Mouse (Mus musculus) retina, adult 2 months (tissue): ENCODE data around the gene Pmepa1.

Experiments used
- DNase-seq: peaks from one replicate; pipeline ENCODE4 v3.0.0-alpha.2; 2012; ENCODE audit warnings: low read depth, low spot score

Pmepa1 gene

DNA sequence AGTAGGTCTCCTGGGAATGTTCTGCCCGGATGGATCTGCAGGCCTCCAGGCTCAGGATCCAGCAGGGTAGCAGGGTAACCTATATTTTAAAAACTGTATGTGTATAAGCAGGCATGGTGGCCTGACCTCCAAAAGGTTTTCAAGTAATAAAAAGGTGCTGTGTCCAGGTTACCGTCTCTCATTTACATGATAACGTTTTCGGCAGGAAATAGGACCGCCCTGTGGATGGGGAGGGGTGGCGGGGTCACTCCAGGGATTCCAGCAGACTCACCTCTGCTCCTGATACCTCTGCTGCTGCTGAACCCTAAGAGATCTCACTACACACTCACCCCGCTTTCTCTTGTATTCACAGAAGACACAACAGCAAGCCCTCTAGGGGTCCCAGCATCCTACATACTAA, 50.4 kb downstream of the Pmepa1 start:
- no peak for DNase-seq

DNA sequence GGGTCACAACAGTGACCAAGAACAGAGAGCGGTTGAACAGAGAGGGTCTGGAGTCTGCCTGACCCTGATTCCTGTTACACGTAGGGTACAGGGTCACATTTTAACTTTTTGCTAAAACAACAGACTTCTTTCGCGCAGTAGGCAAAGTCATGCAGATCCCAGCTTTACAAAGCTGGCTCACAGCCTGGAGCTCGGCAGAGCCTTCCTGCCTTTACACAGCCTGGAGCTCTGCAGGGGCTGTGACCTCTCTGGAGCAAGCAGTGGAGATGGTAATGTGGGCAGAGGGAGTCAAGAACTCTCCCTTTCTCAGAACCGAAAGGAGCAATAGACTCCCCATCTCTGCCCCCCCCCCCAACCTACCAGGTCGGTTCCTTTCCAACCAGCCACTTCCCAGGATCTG, 51.5 kb downstream of the Pmepa1 start:
- DNase-seq, result no peak

DNA sequence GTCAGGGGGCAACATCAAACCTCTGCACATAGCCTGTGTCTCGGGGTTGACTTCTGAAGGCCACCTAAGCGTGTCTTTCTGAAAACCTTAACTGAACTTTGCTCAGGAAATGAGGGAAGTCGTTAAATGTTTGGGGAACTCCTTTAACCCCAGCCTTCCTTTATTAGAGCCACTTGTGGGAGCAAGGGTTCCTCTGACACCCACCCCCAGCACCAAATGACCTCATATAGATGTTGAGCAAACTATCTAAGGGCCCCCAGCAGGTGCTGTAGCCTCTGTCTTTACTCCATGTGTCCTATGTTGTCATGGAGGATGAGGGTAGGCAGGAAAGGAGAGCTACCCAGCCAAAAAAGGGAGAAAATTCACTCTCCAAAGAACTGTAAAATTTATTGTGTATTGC, 52.2 kb downstream of the Pmepa1 start:
- DNase-seq, result no peak

DNA sequence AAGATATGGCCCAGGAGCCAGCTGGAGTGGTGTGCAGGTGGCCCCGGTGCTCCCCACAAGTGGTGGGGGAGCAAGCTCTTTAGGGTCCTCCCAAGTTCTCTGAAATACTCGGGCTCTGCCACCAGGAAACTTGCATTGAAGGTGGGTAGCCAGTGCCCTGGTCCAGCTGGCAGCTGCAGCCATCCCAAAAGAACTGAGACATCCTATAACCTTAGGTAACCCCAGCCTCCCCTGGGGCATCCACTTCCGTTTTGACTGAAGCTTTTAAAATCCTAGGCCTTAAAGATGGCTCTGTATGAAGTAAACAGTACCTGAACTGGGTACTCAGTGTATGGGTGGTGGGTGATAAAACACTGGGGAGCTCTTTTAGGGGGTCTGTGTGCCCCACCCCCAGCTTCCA, 52.8 kb downstream of the Pmepa1 start:
- DNase-seq, result no peak

DNA sequence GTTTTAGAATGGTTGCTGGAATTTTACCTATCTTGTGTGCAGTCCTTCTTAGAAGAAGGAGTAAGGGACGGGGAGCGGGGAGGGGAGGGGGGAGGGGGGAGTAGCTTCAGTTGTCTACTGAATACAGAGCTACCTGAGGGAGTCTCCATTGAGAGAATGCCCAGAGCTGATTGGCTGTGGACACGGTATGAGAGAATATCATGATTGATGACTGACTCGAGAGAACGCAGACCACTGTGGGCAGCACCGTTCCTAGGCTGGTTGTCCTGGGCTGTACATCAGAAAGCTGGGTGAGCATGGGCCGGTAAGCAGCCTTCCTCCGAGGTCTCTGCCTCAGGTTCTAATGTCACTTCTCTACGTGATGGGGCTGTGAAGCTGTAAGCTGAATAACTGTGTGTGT, 55.6 kb downstream of the Pmepa1 start:
- DNase-seq, result no peak

DNA sequence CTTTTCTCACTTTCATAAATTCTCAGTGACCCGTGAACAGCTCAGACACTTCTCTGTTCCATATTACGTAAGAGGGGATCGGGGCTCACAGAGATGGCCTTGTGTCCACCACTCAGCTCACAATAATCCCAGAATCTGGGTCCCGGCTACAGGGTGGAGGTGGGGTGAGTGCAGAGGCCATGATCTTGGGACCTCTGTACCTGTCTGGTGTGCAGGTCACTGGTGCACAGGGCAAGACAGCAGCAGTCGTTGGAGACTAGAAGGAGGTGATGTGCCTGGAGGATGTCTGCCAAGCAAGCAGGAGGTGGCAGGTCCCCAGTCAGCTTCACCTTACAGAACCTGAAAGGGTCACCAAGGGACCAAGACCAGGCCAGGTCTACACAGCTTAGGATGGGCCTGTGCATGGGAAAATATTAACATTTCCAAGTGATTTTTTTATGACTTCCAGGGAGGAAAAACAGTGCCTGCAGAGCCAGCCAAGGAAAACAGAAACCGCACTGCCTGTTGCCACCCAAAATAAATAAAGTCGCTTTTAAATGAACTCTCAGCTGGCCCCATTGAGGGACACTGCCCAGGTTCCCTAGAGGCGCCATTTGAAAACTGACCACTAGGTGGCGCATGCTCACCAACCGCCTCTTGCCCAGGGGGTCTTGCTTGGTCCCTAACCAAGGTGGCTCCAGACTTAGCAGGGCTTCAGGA, 56.9 kb downstream of the Pmepa1 start:
- peak; percentile 16 for DNase-seq

DNA sequence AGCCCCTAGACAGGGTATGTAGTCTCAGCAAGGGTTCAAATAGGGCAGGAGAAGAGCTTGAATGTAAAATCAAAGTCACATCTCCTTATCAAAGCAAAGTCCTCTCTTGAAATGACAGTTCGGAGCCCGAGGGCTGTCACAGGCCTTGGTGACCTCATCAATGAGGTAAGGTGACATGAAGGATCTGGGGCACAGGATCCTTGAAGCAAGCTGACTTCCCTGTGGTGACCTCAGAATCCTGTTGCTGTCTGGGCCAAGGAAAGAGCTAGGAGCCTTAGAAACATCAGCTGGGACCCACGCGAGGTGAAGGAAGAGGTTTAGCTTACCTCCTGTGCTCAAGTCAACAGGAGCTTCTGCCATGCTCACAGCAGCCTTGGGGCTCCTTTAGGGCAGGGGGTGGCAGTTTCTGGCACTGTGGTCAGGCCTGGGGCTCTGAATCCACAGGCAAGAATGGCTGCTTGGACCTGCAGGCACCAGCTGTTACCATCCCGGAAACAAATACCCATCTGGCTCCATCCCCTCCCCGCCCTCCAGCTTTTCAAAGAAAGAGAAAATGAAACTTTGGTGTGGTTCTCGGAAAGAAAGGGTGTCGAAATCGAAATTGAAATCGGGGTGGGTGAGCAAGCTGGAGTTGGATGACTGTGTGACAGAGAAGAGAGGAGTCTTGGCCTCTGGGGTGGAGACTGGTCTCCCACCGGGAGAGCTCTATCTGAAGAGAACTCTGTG, 57.8 kb downstream of the Pmepa1 start, which contains the start of gene Zbp1:
Gene Zbp1 (minus strand): TSS at position 508 of the 726 bp plus-strand sequence.
- no peak for DNase-seq

DNA sequence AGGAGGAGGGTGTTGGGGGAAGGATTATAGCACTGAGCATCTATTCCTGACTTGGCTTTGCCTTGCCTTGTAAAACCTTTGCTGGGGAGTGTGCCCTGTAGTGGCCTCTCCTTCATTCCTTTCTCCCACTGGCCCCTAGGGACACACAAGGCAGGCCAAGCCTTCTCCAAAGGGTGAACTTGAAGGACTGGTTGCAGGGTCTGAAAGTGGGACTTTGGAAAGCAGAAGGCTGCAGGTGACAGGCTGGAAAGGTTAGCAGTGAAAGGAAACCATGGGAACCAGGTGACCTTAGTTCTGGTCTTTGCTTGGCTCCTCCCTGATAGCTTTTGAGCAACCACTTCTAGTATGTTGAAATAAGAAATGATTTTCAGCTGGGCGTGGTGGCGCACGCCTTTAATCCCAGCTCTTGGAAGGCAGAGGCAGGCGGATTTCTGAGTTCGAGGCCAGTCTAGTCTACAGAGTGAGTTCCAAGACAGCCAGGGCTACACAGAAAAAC, 58.5 kb downstream of the Pmepa1 start:
- DNase-seq, result no peak

DNA sequence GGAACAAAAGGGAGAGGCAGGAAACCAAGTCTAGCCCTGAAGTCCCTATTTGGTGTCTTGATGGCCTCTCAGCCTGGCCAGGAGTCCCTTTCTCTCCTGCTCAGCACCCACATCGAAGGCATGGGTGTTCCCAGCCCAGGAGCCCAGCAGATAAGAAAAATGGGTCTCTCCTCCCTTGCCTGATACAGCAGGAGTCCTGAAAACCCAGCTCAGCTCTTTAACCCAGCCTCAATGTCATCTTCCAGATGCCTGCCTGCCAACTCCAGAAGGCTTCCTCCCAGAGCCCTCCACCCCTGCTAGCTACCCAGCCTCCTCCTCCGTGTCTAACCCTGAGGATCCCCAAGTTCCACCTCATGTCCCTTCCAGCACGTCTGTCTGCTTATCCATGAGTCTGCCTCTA, 59.1 kb downstream of the Pmepa1 start:
- no peak for DNase-seq

DNA sequence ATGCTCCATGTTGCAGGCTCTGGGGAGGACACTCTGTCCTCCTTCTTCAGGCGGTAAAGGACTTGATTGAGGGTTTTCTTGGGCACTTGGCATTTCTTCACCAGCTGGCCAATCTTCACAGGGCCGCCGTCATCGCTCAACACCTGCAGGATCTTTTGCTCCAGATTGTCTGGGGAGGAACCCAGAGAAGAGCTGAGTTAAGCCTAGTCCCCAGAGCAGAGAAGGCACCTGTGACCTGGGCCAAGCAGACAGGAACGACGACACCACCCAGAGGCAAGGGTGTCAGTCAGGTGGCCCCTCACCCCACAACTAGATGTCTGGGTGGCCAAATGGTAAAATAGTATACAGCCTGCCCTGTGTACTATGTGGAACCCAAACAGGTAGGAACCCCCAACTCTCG, 59.5 kb downstream of the Pmepa1 start:
- no peak for DNase-seq

DNA sequence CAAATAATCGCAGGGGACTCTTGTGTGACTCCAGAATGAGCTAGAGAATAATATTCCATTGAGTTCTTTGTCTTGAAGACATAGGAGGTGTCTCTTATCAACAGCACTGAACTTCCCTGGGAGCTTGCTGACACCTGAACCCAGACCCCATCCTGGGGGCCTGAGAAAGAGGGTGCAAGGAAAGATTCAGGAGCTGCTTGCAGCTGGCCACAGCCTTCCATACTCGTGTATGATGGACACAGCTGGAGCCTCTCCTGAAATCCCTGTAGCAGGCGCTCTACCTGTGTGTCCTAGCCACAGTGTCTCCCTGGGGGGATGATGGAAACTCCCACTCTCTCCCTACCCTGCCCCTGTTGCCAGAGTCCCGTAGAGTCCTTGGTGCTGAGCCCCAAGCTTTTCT, 64.1 kb downstream of the Pmepa1 start:
- DNase-seq, result no peak

DNA sequence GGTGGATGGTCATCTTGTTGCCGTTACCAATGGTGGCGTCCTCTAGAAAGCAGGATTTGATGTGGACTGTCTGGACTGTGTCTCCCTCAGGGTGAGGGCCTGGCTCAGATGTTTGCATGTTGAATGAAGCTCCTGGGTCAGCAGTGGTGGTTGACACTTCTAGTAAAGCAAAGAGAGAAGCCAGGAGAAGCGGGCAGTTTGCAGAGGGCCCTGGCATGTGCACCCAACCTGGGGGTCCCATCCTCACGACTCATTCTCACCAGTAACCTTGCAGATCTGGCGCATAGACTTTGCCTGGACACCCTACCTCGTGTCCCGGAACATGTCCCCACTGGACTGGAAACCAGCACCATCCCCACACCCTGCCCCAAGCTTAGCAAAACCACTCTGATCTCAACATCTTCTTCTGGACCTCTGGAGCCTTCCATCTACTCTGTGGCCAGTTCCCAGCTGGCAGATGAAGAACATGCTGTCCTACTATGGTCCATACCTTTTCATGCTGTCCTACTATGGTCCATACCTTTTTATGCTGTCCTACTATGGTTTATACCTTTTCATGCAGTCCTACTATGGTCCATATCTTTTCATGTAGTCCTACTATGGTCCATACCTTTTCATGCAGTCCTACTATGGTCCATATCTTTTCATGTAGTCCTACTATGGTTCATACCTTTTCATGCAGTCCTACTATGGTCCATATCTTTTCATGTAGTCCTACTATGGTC, 67.1 kb downstream of the Pmepa1 start:
- DNase-seq, result no peak

DNA sequence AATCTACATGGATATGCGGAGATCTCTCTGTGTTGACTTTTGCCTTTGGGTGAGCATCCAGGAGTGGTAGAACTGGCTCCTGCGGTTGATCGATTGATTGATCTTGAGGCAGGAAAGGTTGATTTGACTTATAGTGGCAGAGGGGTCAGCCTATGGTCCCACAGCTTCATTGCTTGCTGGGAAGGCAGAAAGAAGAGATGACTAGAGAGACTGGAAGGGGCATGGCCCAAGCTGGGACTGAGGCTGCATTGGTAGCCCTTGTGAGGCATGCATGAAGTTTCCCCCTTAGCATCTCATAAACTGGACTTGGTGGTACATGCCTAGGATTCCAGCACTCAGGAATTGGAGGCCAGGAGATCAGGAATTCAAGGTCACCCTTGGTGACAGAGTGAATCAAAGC, 69.3 kb downstream of the Pmepa1 start:
- DNase-seq, result no peak

DNA sequence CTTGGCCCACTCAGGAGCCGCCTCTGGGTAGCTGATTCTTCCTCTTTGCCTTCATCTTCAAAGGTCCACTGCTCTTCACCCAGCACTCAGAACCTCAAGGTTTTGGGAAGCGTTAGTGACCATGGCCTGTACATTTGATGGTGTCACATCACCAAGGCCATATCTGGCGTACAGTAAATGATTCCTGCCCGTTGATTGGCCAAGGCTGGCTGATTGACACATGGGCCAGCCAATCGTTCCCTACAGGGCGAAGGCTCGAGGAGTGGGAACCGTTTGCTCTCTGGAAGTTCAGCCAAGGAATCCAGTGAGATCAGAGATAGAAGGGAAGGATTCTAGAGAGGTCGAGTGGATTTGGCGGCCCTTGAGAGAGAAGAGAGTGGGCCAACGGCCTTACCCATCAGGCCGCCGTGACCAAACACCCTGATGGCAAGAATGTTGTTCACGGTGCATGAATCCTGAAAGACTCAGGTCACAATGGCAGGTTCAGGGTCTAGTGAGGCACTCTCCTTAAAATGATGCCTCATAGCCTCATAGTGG, 70.7 kb downstream of the Pmepa1 start:
- DNase-seq, result no peak

DNA sequence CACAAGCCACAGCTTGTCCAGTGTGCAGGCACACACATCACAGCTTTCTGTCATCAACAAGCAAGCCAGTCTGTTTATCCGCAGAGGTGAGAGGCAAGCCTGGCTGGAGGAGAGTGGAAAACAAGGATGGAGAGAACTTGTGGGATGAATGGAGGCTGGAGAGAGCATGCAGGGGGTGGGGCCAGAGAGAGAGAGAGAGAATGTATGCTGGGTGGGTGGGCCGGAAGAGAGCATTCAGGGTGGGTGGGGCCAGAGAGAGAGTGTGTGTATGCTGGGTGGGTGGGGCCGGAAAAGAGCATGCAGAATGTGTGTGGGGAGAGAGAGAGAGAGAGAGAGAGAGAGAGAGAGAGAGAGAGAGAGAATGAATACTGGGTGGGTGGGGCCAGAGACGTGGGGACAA, 71.7 kb downstream of the Pmepa1 start:
- no peak for DNase-seq

DNA sequence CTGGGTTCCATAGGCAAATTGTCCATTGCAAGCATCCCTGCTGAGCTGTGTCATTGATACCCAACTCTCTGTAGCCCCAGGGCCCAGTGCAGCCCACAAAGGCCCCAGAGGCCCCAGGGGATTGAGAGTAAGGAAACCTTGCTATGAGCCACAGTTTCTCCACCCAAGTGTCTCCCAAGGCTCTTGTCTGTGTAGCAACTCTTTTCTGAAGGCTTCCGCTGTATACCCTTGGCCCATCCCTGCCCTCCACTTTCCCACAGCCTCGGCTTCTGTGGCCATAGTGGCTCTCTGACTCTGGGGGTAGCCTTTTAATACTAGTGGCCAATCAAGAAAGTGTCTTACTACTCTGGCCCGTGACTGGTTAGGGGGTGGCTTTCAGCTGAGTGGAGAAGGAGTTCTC, 72.6 kb downstream of the Pmepa1 start:
- no peak for DNase-seq

DNA sequence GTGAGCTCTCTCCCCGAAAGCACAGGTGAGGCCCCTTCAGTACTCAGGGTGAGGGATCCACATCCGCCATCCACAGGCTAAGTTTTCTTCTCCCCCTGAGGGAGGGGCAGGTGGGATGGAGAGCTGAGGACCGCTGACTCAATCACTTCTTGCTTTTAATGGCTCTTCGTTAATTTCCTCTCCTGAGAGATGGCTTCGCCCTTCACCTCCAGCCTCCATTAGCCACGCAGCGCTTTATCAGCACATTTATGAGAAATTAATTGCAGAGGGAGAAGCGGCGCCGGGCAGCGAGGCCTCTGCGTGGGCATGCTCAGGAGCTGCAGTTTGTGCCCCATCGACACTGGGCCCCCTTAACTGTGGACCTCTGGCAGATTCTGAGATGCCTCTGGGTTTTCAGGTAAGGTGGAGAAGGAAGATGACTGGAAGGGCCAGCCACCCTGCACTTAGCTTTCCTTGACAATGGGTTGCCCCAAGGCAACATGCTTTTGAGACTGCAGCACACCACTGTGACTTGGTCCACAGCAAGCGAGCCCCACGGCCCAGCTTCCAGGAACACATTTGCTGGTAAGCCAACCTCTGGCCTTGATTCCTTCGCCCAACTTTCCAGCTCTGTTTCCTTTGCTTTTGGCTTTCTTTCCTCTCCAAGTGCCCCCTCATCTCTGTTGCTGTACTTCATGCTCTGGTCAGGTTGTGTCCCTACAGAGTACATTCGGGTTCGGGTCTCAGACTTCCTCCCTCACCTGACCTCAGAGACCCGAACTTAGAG, 73.2 kb downstream of the Pmepa1 start:
- DNase-seq, result no peak

DNA sequence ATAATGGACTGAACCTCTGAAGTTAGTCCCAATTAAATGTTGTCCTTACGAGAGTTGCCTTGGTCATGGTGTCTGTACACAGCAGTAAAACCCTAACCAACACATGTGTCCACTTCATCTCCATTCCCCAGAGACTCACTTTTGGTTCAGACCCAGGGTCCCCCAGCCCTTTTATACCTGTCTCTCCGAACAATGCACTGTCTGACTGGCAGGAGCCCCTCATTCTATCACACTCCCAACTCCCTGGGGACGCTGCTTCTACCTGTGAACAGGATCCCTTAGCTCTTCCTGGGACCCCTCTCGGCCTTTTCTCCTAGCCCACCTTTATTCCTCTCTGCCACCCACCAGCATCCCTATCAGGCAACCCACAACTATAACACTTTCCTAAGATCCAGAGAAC, 81.5 kb downstream of the Pmepa1 start:
- DNase-seq, result no peak

DNA sequence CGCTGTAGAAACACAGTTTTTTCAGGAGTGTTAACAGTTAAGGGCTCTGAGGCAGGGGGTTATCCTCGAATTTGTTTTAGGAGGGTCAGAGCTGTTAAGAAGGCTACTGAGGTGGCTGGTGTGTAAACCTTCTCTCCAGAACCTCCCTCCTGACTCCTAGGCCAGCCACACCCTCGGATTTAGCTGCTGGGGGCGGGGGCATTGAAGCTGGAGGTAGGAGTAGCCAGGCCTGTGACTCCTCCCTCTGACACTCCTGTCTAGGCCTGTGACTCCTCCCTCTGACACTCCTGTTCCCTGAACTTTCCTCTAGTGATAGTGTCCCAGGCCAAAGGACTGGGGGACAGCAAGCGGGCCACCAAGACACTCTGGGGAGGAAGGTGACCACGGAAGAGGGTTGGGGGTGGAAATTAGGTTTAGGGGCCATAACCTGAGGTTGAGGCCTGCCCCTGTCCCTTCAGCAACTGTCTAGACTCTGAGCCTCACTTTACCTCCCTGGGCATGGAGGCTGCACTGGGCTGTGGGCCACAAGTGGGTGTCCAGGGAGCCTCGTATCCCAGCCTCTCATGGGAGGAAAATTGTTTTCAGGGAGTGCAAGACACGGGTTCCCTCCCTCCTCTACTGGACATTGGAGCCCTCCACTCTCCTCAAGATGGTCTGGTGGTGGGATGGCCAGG, 89.0 kb downstream of the Pmepa1 start:
- no peak for DNase-seq

DNA sequence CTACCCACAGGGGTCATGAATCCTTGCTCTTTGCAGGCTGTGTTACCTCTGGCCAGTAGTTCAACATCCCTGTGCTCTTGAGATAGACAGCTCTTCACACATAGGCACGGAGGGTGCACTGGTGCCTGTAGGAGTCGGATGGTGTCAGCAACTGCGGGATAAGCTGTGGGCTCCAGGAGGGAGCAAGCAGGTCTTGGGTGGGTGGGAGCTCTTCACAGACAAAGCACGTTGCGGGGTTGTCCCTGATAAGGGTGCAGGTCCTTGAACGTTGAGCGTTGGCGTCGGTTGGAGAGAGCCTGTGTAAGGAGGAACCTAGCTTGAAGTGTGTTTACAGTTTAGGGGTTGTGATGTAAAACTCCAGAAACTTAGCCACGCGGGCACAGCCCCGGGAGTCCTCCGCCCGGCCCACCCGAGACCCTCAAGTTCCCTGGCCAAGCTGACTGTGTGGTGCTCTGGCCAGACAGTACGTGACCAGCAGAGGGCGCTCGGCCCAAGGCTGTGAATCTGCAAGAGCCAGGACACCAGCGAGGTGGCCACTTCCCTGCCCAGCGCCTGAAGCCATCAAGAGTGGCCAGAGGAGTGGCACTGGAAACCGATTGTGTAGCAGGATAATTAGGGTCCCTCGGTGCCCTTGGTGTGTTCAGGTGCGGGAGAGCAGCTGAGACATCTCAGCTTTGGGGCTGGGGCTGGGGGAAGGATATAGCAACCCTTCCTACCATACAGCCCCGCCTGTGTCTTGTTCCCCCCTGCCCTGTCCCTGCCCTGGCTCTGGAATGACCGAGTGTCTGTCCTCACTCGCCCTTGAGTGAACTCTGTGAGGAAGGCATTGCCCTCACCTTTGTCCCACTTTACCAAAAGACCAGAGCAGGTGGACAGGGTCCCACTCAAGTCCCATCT, 90.0 kb downstream of the Pmepa1 start:
- peak; percentile 53 for DNase-seq
